Mouse (Mus musculus): ENCODE data around the gene Olfr1084. TPM values are rescaled to one million over a fixed set of nuclear protein-coding genes. Genes with fewer than 3 reads are reported as not detected.
"Not testable (repeated sequence)": the region's sequence is repeated elsewhere in the genome, so short reads cannot be mapped to it uniquely, and the experiment has no call there.

The Olfr1084 gene
- polyA plus RNA-seq (2015; fragmentation: Nextera tagmentation; extraction: Ambion mirVana), result not detected in 2 replicates

DNA sequence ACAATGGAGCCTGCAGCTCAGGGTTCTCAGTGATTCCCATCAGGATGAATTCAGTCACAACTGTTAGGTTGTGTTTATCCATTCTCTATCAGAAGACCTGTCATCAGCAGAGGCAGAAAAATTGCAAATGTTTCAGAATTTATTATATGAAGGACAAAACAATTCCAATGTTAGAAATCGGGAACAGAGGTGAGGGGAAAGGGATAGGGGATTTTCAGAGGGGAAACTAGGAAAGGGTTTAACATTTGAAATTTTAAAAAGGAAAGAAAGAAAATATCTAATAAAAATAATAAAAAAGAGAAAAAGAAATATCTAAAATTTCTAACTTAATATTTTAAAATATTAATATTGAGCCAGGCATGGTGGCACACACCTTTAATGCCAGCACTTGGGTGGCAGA is at the start of gene Olfr1084:
Gene Olfr1084 (minus strand): TSS at position 101 of the 400 bp plus-strand sequence.
- H3K9me3 ChIP-seq (replicated peaks; ENCODE audit: control insufficient read depth, low read length, poor library complexity, severe bottlenecking); H3K4me2 ChIP-seq (ENCODE audit: low read length); H3K36me3 ChIP-seq (ENCODE audit: control insufficient read depth, insufficient read depth, low read length); H3K4me1 ChIP-seq (ENCODE audit: control insufficient read depth, insufficient read depth, low read length); ATAC-seq; H3K27ac ChIP-seq (ENCODE audit: low read length); H3K4me3 ChIP-seq (ENCODE audit: low read depth, low read length); H3K27me3 ChIP-seq (ENCODE audit: control insufficient read depth, insufficient read depth, low read depth, low read length); H3K9ac ChIP-seq (ENCODE audit: low read depth, low read length): not testable (repeated sequence)
- 89% methylated on average over 1 of the region's 1 CpGs for WGBS

DNA sequence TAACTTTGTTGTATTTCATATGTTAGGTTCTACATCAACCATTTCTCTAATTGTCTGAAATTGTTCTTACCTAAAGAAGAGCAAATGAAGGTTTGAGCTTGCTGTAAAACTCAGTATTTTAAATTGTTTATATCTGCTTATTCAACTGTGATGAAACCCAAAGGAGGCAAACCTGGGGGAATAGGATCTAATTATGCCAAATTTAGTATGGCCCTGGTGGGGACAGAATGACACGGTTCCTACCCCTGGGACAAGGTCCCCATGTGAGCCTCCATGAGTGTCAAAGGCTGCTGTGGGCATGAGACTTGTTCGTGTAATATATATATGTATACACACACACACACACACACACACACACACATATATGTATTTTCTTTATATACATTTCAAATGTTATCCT is 40.5 kb upstream of the Olfr1084 start, which contains the start of gene Olfr1086:
Gene Olfr1086 (minus strand): TSS at position 101 of the 400 bp plus-strand sequence.
- WGBS, result 70% methylated on average over 2 of the region's 2 CpGs
- H3K36me3 ChIP-seq (ENCODE audit: control insufficient read depth, insufficient read depth, low read length), result no peaks in the 10 kb centered on the region
- no peaks in the 10 kb centered on the region for H3K4me1 ChIP-seq (ENCODE audit: control insufficient read depth, insufficient read depth, low read length)
- H3K4me2 ChIP-seq (ENCODE audit: low read length), result no peak within 1 kb of the TSS
- H3K4me3 ChIP-seq (ENCODE audit: low read depth, low read length), result no peak within 1 kb of the TSS
- no peak within 1 kb of the TSS for H3K27ac ChIP-seq (ENCODE audit: low read length)
- no peaks in the 10 kb centered on the region for H3K27me3 ChIP-seq (ENCODE audit: control insufficient read depth, insufficient read depth, low read depth, low read length)
- ATAC-seq, result no peak
- H3K9ac ChIP-seq (ENCODE audit: low read depth, low read length), result no peak within 1 kb of the TSS
- no peaks in the 10 kb centered on the region for H3K9me3 ChIP-seq (replicated peaks; ENCODE audit: control insufficient read depth, low read length, poor library complexity, severe bottlenecking)

DNA sequence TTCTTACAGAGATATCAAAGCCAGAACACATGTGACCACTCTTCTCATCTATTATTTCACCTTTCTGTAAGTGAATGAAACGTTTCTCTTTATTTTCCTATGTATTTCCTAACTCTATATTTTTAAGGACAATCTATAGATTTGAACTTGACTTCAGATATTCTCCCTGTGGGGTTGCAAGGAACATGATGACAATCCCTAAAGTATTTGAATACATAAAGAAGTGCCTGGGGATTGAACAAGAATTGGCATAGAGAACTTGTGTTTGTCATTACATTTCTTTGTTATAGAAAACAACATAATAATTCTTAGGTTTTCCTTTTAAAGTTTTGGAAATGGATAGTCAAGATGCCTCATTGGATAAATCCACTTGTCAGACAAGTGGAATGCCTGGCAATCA is 22.4 kb upstream of the Olfr1084 start, which contains the start of gene Olfr1085:
Gene Olfr1085 (minus strand): TSS at position 101 of the 400 bp plus-strand sequence.
- 27% methylated on average over 1 of the region's 1 CpGs for WGBS
- Histone ChIP-seq H3K36me3 (ENCODE audit: control insufficient read depth, insufficient read depth, low read length) (no peaks in the 10 kb centered on the region), H3K9me3 (replicated peaks; ENCODE audit: control insufficient read depth, low read length, poor library complexity, severe bottlenecking) (no peaks in the 10 kb centered on the region), H3K27me3 (ENCODE audit: control insufficient read depth, insufficient read depth, low read depth, low read length) (no peaks in the 10 kb centered on the region), H3K9ac (ENCODE audit: low read depth, low read length) (no peak within 1 kb of the TSS), H3K4me3 (ENCODE audit: low read depth, low read length) (no peak within 1 kb of the TSS), H3K4me2 (ENCODE audit: low read length) (no peak within 1 kb of the TSS), H3K27ac (ENCODE audit: low read length) (no peak within 1 kb of the TSS), H3K4me1 (ENCODE audit: control insufficient read depth, insufficient read depth, low read length) (no peaks in the 10 kb centered on the region)
- no peak for ATAC-seq

DNA sequence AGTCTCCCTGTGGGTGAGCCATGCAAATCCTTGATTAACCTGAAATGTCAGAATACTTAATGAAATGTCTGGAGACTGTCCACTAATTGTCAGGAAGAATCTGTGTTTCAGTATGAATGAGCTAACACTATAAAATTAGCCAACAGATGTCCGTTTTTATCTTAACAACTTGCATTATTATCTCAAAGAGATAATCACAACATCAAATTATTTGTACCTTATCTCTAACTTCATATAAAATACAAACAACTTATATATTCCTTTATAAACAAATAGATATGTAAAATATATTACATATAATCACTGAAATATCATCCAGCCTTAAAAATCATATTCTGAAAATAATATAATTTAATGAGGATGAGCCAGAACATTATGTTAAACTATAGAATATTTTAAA is 40.7 kb downstream of the Olfr1084 start, which contains the start of gene Olfr1082:
Gene Olfr1082 (minus strand): TSS at position 101 of the 400 bp plus-strand sequence.
- H3K4me1 ChIP-seq (ENCODE audit: control insufficient read depth, insufficient read depth, low read length); H3K4me3 ChIP-seq (ENCODE audit: low read depth, low read length); H3K9me3 ChIP-seq (replicated peaks; ENCODE audit: control insufficient read depth, low read length, poor library complexity, severe bottlenecking); H3K36me3 ChIP-seq (ENCODE audit: control insufficient read depth, insufficient read depth, low read length); H3K9ac ChIP-seq (ENCODE audit: low read depth, low read length); ATAC-seq; H3K4me2 ChIP-seq (ENCODE audit: low read length); H3K27me3 ChIP-seq (ENCODE audit: control insufficient read depth, insufficient read depth, low read depth, low read length); H3K27ac ChIP-seq (ENCODE audit: low read length): not testable (repeated sequence)
- 38% methylated on average over 1 of the region's 1 CpGs for WGBS

Other genes with a start within 250 kb of the Olfr1084 start
- gene Olfr1061, start 225.7 kb downstream of the Olfr1084 start, polyA plus RNA-seq (2015; fragmentation: Nextera tagmentation; extraction: Ambion mirVana), result not detected in 2 replicates
- gene Olfr1062, start 213.0 kb downstream of the Olfr1084 start, polyA plus RNA-seq (2015; fragmentation: Nextera tagmentation; extraction: Ambion mirVana), result not detected in 2 replicates
- not detected in 2 replicates for gene Olfr1065, start 189.1 kb downstream of the Olfr1084 start, polyA plus RNA-seq (2015; fragmentation: Nextera tagmentation; extraction: Ambion mirVana)
- gene Olfr1066, start 183.5 kb downstream of the Olfr1084 start, polyA plus RNA-seq (2015; fragmentation: Nextera tagmentation; extraction: Ambion mirVana), result not detected in 2 replicates
- not detected in 2 replicates for gene Olfr228, start 152.3 kb downstream of the Olfr1084 start, polyA plus RNA-seq (2015; fragmentation: Nextera tagmentation; extraction: Ambion mirVana)
- not detected in 2 replicates for gene Olfr1076, start 131.3 kb downstream of the Olfr1084 start, polyA plus RNA-seq (2015; fragmentation: Nextera tagmentation; extraction: Ambion mirVana)
- gene Olfr1079, start 97.2 kb downstream of the Olfr1084 start, polyA plus RNA-seq (2015; fragmentation: Nextera tagmentation; extraction: Ambion mirVana), result 0.10 TPM in 1 of 2 replicates, not detected in the other
- not detected in 2 replicates for gene Olfr1080, start 81.5 kb downstream of the Olfr1084 start, polyA plus RNA-seq (2015; fragmentation: Nextera tagmentation; extraction: Ambion mirVana)
- not detected in 2 replicates for gene Olfr1082, start 40.8 kb downstream of the Olfr1084 start, polyA plus RNA-seq (2015; fragmentation: Nextera tagmentation; extraction: Ambion mirVana)
- gene Olfr1085, start 22.3 kb upstream of the Olfr1084 start, polyA plus RNA-seq (2015; fragmentation: Nextera tagmentation; extraction: Ambion mirVana), result not detected in 2 replicates
- not detected in 2 replicates for gene Olfr1086, start 40.4 kb upstream of the Olfr1084 start, polyA plus RNA-seq (2015; fragmentation: Nextera tagmentation; extraction: Ambion mirVana)
- not detected in 2 replicates for gene Olfr1087, start 58.7 kb upstream of the Olfr1084 start, polyA plus RNA-seq (2015; fragmentation: Nextera tagmentation; extraction: Ambion mirVana)
- gene Olfr1089, start 94.0 kb upstream of the Olfr1084 start, polyA plus RNA-seq (2015; fragmentation: Nextera tagmentation; extraction: Ambion mirVana), result not detected in 2 replicates
- gene Olfr1090, start 119.3 kb upstream of the Olfr1084 start, polyA plus RNA-seq (2015; fragmentation: Nextera tagmentation; extraction: Ambion mirVana), result not detected in 2 replicates
- not detected in 2 replicates for gene Olfr1093, start 142.8 kb upstream of the Olfr1084 start, polyA plus RNA-seq (2015; fragmentation: Nextera tagmentation; extraction: Ambion mirVana)
- not detected in 2 replicates for gene Olfr141, start 170.3 kb upstream of the Olfr1084 start, polyA plus RNA-seq (2015; fragmentation: Nextera tagmentation; extraction: Ambion mirVana)
- gene Olfr1094, start 184.9 kb upstream of the Olfr1084 start, polyA plus RNA-seq (2015; fragmentation: Nextera tagmentation; extraction: Ambion mirVana), result not detected in 2 replicates
- not detected in 2 replicates for gene Olfr1095, start 212.0 kb upstream of the Olfr1084 start, polyA plus RNA-seq (2015; fragmentation: Nextera tagmentation; extraction: Ambion mirVana)
- gene Gm13723, start 235.1 kb upstream of the Olfr1084 start, polyA plus RNA-seq (2015; fragmentation: Nextera tagmentation; extraction: Ambion mirVana), result not detected in 2 replicates